Mouse (Mus musculus) stomach, embryonic 14.5 days (tissue): ENCODE measurements around the gene Ddr2. TPM values are rescaled to one million over a fixed set of nuclear protein-coding genes. Genes with fewer than 3 reads are reported as not detected.

Experiments
- ATAC-seq: fragments of 200-750 bp; cut with Nextera tagmentation; 2 replicates; pipeline ENCODE4 v1.8.0; 2017; ENCODE audit warnings: low read depth, moderate TSS enrichment; ENCODE audit not compliant: insufficient number of reproducible peaks, insufficient read depth, low FRiP score
- H3K27ac ChIP-seq: fragments of 300-500 bp; sonication (generic); 2 replicates; pipeline ENCODE4 v1.5.1; 2014; ENCODE audit warnings: mild to moderate bottlenecking, low read length, moderate library complexity, mixed read lengths
- H3K27me3 ChIP-seq: fragments of 300-500 bp; sonication (generic); 2 replicates; pipeline ENCODE4 v1.6.1; 2014; ENCODE audit warnings: low read length, control low read depth, mixed read lengths; ENCODE audit not compliant: control insufficient read depth, insufficient read depth
- H3K36me3 ChIP-seq: fragments of 300-500 bp; sonication (generic); 2 replicates; pipeline ENCODE4 v1.6.1; 2014; ENCODE audit warnings: mild to moderate bottlenecking, control low read depth, low read length, moderate library complexity, mixed read lengths; ENCODE audit not compliant: control insufficient read depth, insufficient read depth
- H3K4me1 ChIP-seq: fragments of 300-500 bp; sonication (generic); 2 replicates; pipeline ENCODE4 v1.6.1; 2014; ENCODE audit warnings: low read length, control low read depth, mixed read lengths; ENCODE audit not compliant: control insufficient read depth, insufficient read depth
- H3K4me2 ChIP-seq: fragments of 300-500 bp; sonication (generic); replicated peaks from 2 replicates; pipeline ENCODE4 v1.6.1; 2014; ENCODE audit warnings: low read depth, low read length, control low read depth
- H3K4me3 ChIP-seq: fragments of 300-500 bp; sonication (generic); 2 replicates; pipeline ENCODE4 v1.5.1; 2014; ENCODE audit warnings: low read depth, low read length, control low read depth
- H3K9ac ChIP-seq: fragments of 300-500 bp; sonication (generic); replicated peaks from 2 replicates; pipeline ENCODE4 v1.6.1; 2014; ENCODE audit warnings: low read depth, mild to moderate bottlenecking, control low read depth, low read length, moderate library complexity, mixed read lengths
- H3K9me3 ChIP-seq: fragments of 300-500 bp; sonication (generic); 2 replicates; pipeline ENCODE4 v1.6.1; 2016; ENCODE audit warnings: low read depth, low read length, control low read depth; ENCODE audit not compliant: control insufficient read depth
- WGBS: fragments of 180-500 bp; shearing (Covaris S2); extraction: QIAGEN DNeasy Blood & Tissue Kit; methylation state at CpG from one replicate; pipeline ENCODE4 v1.1.7; 2014; 5-methylcytosine and 5-hydroxymethylcytosine counted together
- polyA plus RNA-seq: library from polyadenylated mRNA; unstranded; fragments of >200 nt; fragmentation: Nextera tagmentation; extraction: Ambion mirVana; gene quantifications from 2 replicates; pipeline ENCODE4 v1.2.1, GENCODE M21; 2014

Ddr2 gene
- polyA plus RNA-seq, 1 experiment from 2014 or later, result 60.4 TPM

DNA sequence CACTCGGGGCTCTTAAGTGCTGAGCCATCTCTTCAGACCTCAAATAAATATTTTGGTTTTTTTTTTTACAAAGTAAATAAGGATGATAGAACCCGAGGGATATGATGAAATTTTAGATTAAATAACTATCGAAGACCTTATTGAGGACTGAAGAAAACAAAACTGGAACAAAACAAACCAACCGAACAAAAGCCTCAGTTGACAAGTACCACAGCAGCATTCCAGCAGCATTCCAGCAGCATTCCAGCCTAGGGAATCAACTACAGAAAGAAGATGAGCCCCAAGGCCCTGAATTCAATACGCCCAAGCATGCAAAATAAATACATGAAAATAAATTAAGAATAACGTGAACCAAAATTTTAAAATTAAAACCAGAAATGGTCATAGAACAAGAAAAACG is 160.6 kb downstream of the Ddr2 start:
- Histone ChIP-seq H3K4me1 (no peaks in the 10 kb centered on the region), H3K9ac (no peak overlapping the region), H3K4me2 (no peak overlapping the region), H3K27ac (no peak overlapping the region), H3K27me3 (no peaks in the 10 kb centered on the region), H3K9me3 (no peaks in the 10 kb centered on the region), H3K36me3 (peaks cover 13% of the 10 kb centered on the region; the same call in 1 of the 2 replicates), H3K4me3 (no peak overlapping the region)
- WGBS, result 67% methylated on average over 7 of the region's 7 CpGs
- ATAC-seq, result no peak

DNA sequence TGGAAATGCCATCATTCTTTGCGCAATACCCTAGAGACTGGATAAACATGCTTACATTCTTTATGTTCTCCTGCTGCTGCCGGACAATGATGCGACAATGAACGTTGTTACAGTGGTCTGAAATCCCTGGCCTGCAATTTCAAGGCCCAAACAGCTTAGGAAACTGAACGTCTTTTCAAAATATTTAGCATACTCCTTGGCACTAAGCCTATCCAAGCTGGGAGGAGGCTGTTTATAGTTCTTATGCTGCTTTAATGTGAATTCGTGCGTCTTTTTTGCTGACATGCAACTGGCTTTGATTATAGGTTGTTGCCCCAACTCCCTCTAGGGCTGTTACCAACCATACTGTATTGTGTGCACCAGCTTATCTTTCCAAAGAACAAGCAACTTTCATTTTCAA is 161.7 kb downstream of the Ddr2 start:
- Histone ChIP-seq H3K27ac (no peak overlapping the region), H3K4me1 (no peaks in the 10 kb centered on the region), H3K4me2 (no peak overlapping the region), H3K36me3 (peaks cover 10% of the 10 kb centered on the region; the same call in 1 of the 2 replicates), H3K27me3 (no peaks in the 10 kb centered on the region), H3K9me3 (no peaks in the 10 kb centered on the region), H3K9ac (no peak overlapping the region), H3K4me3 (no peak overlapping the region)
- no peak for ATAC-seq
- whole genome bisulfite sequencing, result 64% methylated on average over 7 of the region's 7 CpGs

DNA sequence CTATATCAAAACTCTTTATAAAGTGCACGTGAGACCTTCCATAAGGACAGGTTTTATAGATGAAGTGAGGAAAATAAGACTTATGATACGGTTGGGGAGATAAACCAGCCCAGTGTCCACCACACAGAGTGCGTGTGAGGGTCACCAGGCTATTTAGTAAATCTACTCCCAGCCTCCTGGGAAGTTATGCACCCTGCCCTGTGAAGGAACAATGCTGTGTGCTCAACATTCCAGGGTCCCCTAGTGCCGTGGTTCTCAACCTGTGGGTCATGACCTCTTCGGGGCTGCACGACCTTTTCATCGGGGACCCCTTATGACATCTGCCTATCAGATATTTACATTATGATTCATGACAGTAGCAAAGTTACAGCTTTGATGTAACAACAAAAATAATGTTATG is 162.3 kb downstream of the Ddr2 start:
- no peak overlapping the region for H3K4me3 ChIP-seq
- H3K9me3 ChIP-seq, result no peaks in the 10 kb centered on the region
- no peak for ATAC-seq
- no peaks in the 10 kb centered on the region for H3K4me1 ChIP-seq
- no peak overlapping the region for H3K9ac ChIP-seq
- H3K27ac ChIP-seq, result no peak overlapping the region
- H3K4me2 ChIP-seq, result no peak overlapping the region
- 67% methylated on average over 7 of the region's 7 CpGs for WGBS
- H3K27me3 ChIP-seq, result no peaks in the 10 kb centered on the region
- peaks cover 7% of the 10 kb centered on the region; the same call in 1 of the 2 replicates for H3K36me3 ChIP-seq

DNA sequence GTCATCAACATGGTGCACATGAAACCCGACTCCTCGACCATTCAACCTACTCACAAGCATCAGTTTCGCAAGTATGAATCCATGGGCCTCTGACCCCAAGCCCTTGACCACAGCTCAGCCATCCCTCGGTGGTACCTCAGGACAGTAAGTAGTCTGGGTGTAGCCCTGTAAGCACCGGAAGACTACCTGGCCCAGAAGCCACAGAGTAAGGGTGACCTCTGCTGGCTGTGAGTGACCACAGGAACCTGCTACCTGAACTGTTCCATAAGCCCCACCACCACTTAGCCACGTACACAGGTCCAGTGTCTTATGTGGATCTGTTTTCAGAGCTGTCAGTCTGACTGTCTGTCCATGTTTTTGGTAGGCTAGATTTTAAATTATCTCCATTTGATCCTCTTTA is 162.9 kb downstream of the Ddr2 start:
- WGBS, result 73% methylated on average over 6 of the region's 6 CpGs
- H3K27me3 ChIP-seq, result no peaks in the 10 kb centered on the region

DNA sequence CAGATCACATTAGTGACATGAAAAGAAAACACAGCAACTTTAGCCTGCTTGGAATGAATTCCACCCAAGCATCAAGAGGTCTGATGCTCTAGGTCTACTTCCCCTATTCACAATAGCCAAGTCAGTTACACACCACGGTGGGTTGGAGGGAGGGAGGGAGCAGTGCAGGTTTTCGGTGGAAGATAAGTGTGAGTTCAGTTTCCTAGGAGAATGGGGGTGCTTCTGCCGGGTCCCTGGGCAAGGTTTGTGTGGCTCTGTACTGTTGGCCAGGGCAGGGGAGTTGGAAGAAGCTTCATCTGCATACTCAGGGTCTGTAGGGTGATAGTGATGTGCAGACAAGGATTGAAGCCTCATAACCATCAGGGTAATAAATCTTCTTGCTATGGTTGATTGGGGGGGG is 164.6 kb downstream of the Ddr2 start:
- Histone ChIP-seq H3K4me3 (no peak overlapping the region), H3K9me3 (no peaks in the 10 kb centered on the region), H3K36me3 (peaks cover 3% of the 10 kb centered on the region; the same call in 1 of the 2 replicates), H3K27ac (no peak overlapping the region), H3K4me2 (no peak overlapping the region), H3K9ac (no peak overlapping the region), H3K4me1 (no peaks in the 10 kb centered on the region), H3K27me3 (no peaks in the 10 kb centered on the region)
- WGBS, result 71% methylated on average over 3 of the region's 3 CpGs
- ATAC-seq, result no peak

More for the DNA sequence above, 162.9 kb downstream of the Ddr2 start:
- Histone ChIP-seq H3K36me3 (peaks cover 5% of the 10 kb centered on the region; the same call in 1 of the 2 replicates), H3K9ac (no peak overlapping the region), H3K4me3 (no peak overlapping the region), H3K4me2 (no peak overlapping the region), H3K27ac (no peak overlapping the region), H3K9me3 (no peaks in the 10 kb centered on the region), H3K4me1 (no peaks in the 10 kb centered on the region)
- no peak for ATAC-seq

DNA sequence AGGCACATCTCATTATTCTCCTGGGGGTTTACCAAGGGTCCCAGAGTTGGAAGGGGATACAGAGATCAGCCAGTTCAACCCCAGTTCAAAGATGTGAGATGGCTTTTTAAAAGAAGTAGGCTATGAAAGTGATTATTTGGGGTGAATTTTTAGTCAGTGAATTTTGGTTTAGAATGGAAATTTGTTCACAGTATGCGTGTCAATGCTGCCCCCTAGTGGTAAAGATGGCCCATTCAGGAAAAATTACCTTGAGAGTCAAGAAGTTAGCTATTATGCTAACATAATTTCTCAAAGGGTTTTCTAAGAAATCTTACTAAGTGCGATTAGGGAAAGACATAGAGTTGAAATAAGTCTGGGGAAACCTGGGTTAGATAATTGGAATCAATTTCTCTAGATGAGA is 171.2 kb downstream of the Ddr2 start:
- Histone ChIP-seq H3K27ac (no peak overlapping the region), H3K36me3 (no peaks in the 10 kb centered on the region), H3K9ac (no peak overlapping the region), H3K4me2 (no peak overlapping the region), H3K9me3 (no peaks in the 10 kb centered on the region), H3K4me1 (no peaks in the 10 kb centered on the region), H3K4me3 (no peak overlapping the region), H3K27me3 (no peaks in the 10 kb centered on the region)
- 2% methylated on average over 2 of the region's 2 CpGs for WGBS
- ATAC-seq, result no peak

DNA sequence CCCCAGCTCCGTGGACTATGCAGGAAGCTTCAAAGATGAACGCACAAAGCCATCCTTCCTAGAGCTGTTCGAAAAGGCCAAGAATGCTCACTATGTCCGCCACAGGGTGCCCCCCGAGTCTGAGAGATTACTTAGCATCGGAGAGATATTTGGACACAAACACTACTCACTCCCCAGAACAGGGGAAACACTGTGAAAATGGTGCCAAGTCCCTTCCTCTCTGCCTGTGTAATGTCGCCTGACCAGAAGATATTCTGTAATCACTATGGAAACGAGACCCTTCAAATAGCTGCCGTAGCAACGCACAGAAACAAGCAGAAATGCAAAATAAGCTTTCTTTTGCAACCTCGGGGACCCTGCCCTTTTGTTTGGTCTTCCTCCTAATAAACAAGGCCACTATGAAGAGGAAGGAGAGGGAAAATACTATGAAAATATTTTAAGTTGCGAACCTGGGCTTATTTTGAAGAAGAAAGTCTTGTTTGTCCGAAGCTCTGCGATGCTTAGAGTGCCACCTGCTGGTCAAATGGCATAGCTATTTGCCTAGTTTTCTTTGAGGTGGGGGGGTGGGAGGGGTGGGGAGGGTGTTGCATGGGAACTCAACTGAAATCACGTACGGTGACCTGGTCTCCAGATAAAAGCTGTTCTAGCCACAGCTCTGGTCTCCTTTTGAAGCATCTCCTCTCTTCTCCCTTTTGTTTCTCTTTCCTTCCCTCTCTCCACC is 176.4 kb downstream of the Ddr2 start:
- Histone ChIP-seq H3K4me1 (no peaks in the 10 kb centered on the region), H3K4me3 (no peak overlapping the region), H3K27me3 (no peaks in the 10 kb centered on the region), H3K27ac (no peak overlapping the region), H3K9ac (no peak overlapping the region), H3K9me3 (no peaks in the 10 kb centered on the region), H3K36me3 (no peaks in the 10 kb centered on the region), H3K4me2 (no peak overlapping the region; the same call in 1 of the 2 replicates)
- ATAC-seq, result no peak
- WGBS, result 51% methylated on average over 16 of the region's 16 CpGs

DNA sequence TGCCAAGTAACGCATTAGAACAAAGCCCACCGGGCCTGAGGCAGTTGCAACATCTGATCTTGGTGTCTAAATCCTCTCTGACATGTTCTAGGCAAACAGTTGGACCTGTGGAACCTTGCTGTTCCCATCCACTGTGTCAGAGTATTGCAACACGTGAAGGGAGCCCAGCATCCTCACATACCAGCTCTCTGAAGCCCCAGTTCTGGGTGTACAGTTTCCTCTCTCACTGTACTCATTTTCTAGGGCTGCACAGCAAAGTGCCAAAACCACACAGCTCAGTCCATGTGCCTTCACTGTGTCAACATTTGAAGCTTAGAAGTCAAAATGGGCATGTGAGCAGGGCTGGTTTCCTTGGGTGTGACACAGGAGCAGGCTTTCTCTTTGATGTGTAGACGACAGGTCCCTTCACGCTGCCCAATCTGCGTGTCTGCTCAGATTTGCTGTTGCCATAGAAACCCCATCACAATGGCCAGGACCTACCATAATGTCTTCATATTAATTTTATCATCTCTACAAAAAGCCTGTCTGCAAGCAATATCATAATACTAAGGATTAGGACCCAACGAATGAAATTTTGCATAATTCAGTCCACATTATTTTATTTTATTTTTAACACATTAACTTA is 178.3 kb downstream of the Ddr2 start:
- Histone ChIP-seq H3K4me1 (peaks cover 7% of the 10 kb centered on the region; the same call in 1 of the 2 replicates), H3K9me3 (no peaks in the 10 kb centered on the region), H3K27ac (no peak overlapping the region), H3K9ac (no peak overlapping the region), H3K27me3 (no peaks in the 10 kb centered on the region), H3K4me2 (no peak overlapping the region), H3K36me3 (no peaks in the 10 kb centered on the region), H3K4me3 (no peak overlapping the region)
- ATAC-seq, result 0 out of 2 replicates have a peak, but pooled peaks have one; percentile 6
- 65% methylated on average over 7 of the region's 7 CpGs for WGBS
